Mouse (Mus musculus) neural tube, embryonic 15.5 days (tissue): ENCODE results near the gene Wrnip1. TPM values are rescaled to one million over a fixed set of nuclear protein-coding genes. Genes with fewer than 3 reads are reported as not detected.
"Not testable (repeated sequence)": the region's sequence is repeated elsewhere in the genome, so short reads cannot be mapped to it uniquely, and the experiment has no call there.

Experiments used
- ATAC-seq: fragments of 200-750 bp; cut with Nextera tagmentation; 2 replicates; pipeline ENCODE4 v1.8.0; 2017; ENCODE audit warnings: mild to moderate bottlenecking, moderate TSS enrichment, moderate library complexity; ENCODE audit not compliant: low FRiP score
- H3K27ac ChIP-seq: fragments of 300-500 bp; sonication (generic); replicated peaks from 2 replicates; pipeline ENCODE4 v1.5.1; 2015; ENCODE audit warnings: mild to moderate bottlenecking, inconsistent platforms
- H3K27me3 ChIP-seq: fragments of 300-500 bp; sonication (generic); replicated peaks from 2 replicates; pipeline ENCODE4 v1.6.1; 2015; ENCODE audit warnings: inconsistent platforms
- H3K36me3 ChIP-seq: fragments of 300-500 bp; sonication (generic); 2 replicates; pipeline ENCODE4 v1.6.1; 2015; ENCODE audit warnings: inconsistent platforms
- H3K4me1 ChIP-seq: fragments of 300-500 bp; sonication (generic); 2 replicates; pipeline ENCODE4 v1.6.1; 2015; ENCODE audit warnings: inconsistent platforms
- H3K4me2 ChIP-seq: fragments of 300-500 bp; sonication (generic); 2 replicates; pipeline ENCODE4 v1.6.1; 2015; ENCODE audit warnings: inconsistent platforms, mild to moderate bottlenecking, moderate library complexity
- H3K4me3 ChIP-seq: fragments of 300-500 bp; sonication (generic); replicated peaks from 2 replicates; pipeline ENCODE4 v1.5.1; 2015; ENCODE audit warnings: mild to moderate bottlenecking, inconsistent platforms
- H3K9ac ChIP-seq: fragments of 300-500 bp; sonication (generic); replicated peaks from 2 replicates; pipeline ENCODE4 v1.6.1; 2015; ENCODE audit warnings: mild to moderate bottlenecking, inconsistent platforms
- H3K9me3 ChIP-seq: fragments of 300-500 bp; sonication (generic); replicated peaks from 2 replicates; pipeline ENCODE4 v1.6.1; 2016; ENCODE audit warnings: inconsistent platforms
- WGBS: fragments of 180-500 bp; shearing (Covaris S2); methylation state at CpG from one replicate; pipeline ENCODE4 v1.1.7; 2015; ENCODE audit warnings: mixed read lengths; 5-methylcytosine and 5-hydroxymethylcytosine counted together
- polyA plus RNA-seq: library from polyadenylated mRNA; unstranded; fragments of >200 nt; fragmentation: Nextera tagmentation; extraction: Ambion mirVana; gene quantifications from 2 replicates; pipeline ENCODE4 v1.2.1, GENCODE M21; 2015

Wrnip1 gene
- polyA plus RNA-seq, 1 experiment from 2014 or later, result 42.8 TPM

DNA sequence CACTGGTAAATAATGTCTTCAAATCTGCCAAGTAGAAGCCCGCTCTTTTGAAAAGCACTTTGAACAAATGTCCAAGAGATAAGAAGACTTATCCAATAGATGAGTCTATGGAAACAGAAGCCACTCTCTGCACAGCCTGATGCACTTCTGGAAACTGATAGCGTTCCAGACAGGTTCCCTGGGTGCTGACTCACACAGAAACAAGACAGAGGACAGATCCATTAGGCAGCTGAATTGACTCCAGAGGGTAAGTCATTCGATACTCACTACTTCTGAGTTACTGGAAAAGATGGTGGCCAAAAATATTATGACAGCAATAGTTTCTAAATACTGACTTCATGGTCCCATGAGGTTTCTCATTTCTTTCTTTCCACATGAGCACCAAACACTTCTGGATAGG is 59.0 kb downstream of the Wrnip1 start:
- Histone ChIP-seq H3K27me3 (no peaks in the 10 kb centered on the region), H3K4me3 (no peak overlapping the region), H3K27ac (no peak overlapping the region), H3K4me1 (no peaks in the 10 kb centered on the region), H3K9me3 (no peaks in the 10 kb centered on the region), H3K4me2 (no peak overlapping the region), H3K36me3 (no peaks in the 10 kb centered on the region), H3K9ac (no peak overlapping the region)
- ATAC-seq, result no peak
- 87% methylated on average over 3 of the region's 3 CpGs for WGBS

- no peak overlapping the region for H3K9ac ChIP-seq
Measured at GRCm38 (mm10) chr13:32863456-32863855, 61.6 kb downstream of the Wrnip1 start.

GRCm38 (mm10) chr13:32864529-32864928 is 62.7 kb downstream of the Wrnip1 start:
- not testable (repeated sequence) for H3K27me3 ChIP-seq, H3K36me3 ChIP-seq, H3K9ac ChIP-seq, H3K27ac ChIP-seq, H3K4me1 ChIP-seq, ATAC-seq, H3K4me2 ChIP-seq, H3K9me3 ChIP-seq, H3K4me3 ChIP-seq
- WGBS, result 91% methylated on average over 3 of the region's 3 CpGs

More at GRCm38 (mm10) chr13:32863456-32863855, 61.6 kb downstream of the Wrnip1 start:
- no peak for ATAC-seq
- Histone ChIP-seq H3K4me2 (no peak overlapping the region), H3K4me1 (no peaks in the 10 kb centered on the region), H3K4me3 (no peak overlapping the region), H3K27ac (no peak overlapping the region), H3K9me3 (no peaks in the 10 kb centered on the region), H3K36me3 (no peaks in the 10 kb centered on the region), H3K27me3 (no peaks in the 10 kb centered on the region)

DNA sequence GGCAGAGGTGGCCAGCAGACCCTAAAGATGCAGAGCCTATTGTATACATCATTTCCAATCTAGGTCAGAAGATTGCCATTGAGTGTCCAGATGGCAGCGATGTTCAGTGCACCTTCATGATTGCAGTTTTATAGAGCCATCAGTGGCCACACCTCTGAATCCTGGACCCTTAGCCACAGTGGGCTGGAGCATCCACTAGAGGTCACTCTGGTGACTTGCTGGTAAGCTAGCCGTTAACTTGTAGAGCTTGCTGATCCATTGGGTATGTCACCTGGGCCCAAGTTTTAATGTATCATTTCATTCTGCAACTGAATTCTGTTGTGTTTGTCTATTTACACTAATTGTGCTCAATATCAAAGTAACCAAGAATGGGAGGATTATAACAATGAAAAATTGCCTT is 63.8 kb downstream of the Wrnip1 start:
- Histone ChIP-seq H3K36me3 (no peaks in the 10 kb centered on the region), H3K27ac (no peak overlapping the region), H3K4me1 (no peaks in the 10 kb centered on the region), H3K4me2 (no peak overlapping the region), H3K4me3 (no peak overlapping the region), H3K9ac (no peak overlapping the region), H3K9me3 (no peaks in the 10 kb centered on the region), H3K27me3 (no peaks in the 10 kb centered on the region)
- ATAC-seq, result no peak
- WGBS, result 77% methylated on average over 2 of the region's 2 CpGs

GRCm38 (mm10) chr13:32866484-32866883 is 64.6 kb downstream of the Wrnip1 start:
- peak; percentile 89; the same call in 1 of the 2 replicates for ATAC-seq
- H3K4me1 ChIP-seq, result no peaks in the 10 kb centered on the region
- H3K9ac ChIP-seq, result no peak overlapping the region
- H3K27ac ChIP-seq, result no peak overlapping the region
- H3K36me3 ChIP-seq, result no peaks in the 10 kb centered on the region
- H3K4me3 ChIP-seq, result no peak overlapping the region
- no peaks in the 10 kb centered on the region for H3K27me3 ChIP-seq
- WGBS, result 13% methylated on average over 9 of the region's 9 CpGs
- no peaks in the 10 kb centered on the region for H3K9me3 ChIP-seq
- H3K4me2 ChIP-seq, result no peak overlapping the region

- 68% methylated on average over 2 of the region's 2 CpGs for WGBS
- no peak overlapping the region for H3K4me3 ChIP-seq
- no peak; the same call in 1 of the 2 replicates for ATAC-seq
Measured at GRCm38 (mm10) chr13:32867030-32867429, 65.2 kb downstream of the Wrnip1 start.

GRCm38 (mm10) chr13:32868233-32868632 is 66.4 kb downstream of the Wrnip1 start:
- not testable (repeated sequence) for H3K36me3 ChIP-seq, H3K9me3 ChIP-seq, ATAC-seq, H3K27me3 ChIP-seq, H3K9ac ChIP-seq, H3K27ac ChIP-seq, H3K4me2 ChIP-seq, H3K4me1 ChIP-seq, H3K4me3 ChIP-seq
- WGBS, result 91% methylated on average over 4 of the region's 4 CpGs

More at GRCm38 (mm10) chr13:32867030-32867429, 65.2 kb downstream of the Wrnip1 start:
- H3K36me3 ChIP-seq, result no peaks in the 10 kb centered on the region
- no peaks in the 10 kb centered on the region for H3K9me3 ChIP-seq
- no peak overlapping the region for H3K9ac ChIP-seq
- H3K27me3 ChIP-seq, result no peaks in the 10 kb centered on the region
- H3K4me2 ChIP-seq, result no peak overlapping the region
- H3K27ac ChIP-seq, result no peak overlapping the region
- no peaks in the 10 kb centered on the region for H3K4me1 ChIP-seq

GRCm38 (mm10) chr13:32868843-32869242 is 67.0 kb downstream of the Wrnip1 start:
- no peaks in the 10 kb centered on the region for H3K9me3 ChIP-seq
- no peak overlapping the region for H3K4me3 ChIP-seq
- no peaks in the 10 kb centered on the region for H3K27me3 ChIP-seq
- no peak overlapping the region for H3K4me2 ChIP-seq
- no peak overlapping the region for H3K9ac ChIP-seq
- WGBS, result 80% methylated on average over 5 of the region's 5 CpGs
- no peaks in the 10 kb centered on the region for H3K4me1 ChIP-seq
- ATAC-seq, result no peak
- no peak overlapping the region for H3K27ac ChIP-seq
- H3K36me3 ChIP-seq, result no peaks in the 10 kb centered on the region

Other genes starting within 250 kb of the Wrnip1 start
- 0.40 and 0.52 TPM in 2 replicates for gene Mylk4, start 18.1 kb upstream of the Wrnip1 start, polyA plus RNA-seq
- gene D930007J09Rik, start 811 bp downstream of the Wrnip1 start, polyA plus RNA-seq, result not detected in 2 replicates
- gene Serpinb1a, start 49.1 kb downstream of the Wrnip1 start, polyA plus RNA-seq, result 3.3 and 18.5 TPM in 2 replicates
- gene Serpinb1c, start 96.2 kb downstream of the Wrnip1 start, polyA plus RNA-seq, result 0.20 TPM in 1 of 2 replicates, not detected in the other
- gene Serpinb6b, start 163.2 kb downstream of the Wrnip1 start, polyA plus RNA-seq, result 1.4 and 4.0 TPM in 2 replicates
- gene Serpinb9, start 201.2 kb downstream of the Wrnip1 start, polyA plus RNA-seq, result 2.0 and 4.3 TPM in 2 replicates
- 0.32 and 0.50 TPM in 2 replicates for gene Serpinb9b, start 225.4 kb downstream of the Wrnip1 start, polyA plus RNA-seq